Mouse (Mus musculus) macrophage (primary cell): ENCODE measurements around the gene Fam3a. TPM values are rescaled to one million over a fixed set of nuclear protein-coding genes. Genes with fewer than 3 reads are reported as not detected.
A peak's percentile ranks its signal among the peaks of the same experiment; 100 is the strongest.
"Not testable (repeated sequence)": the region's sequence is repeated elsewhere in the genome, so short reads cannot be mapped to it uniquely, and the experiment has no call there.

Experiments
- H3K27ac ChIP-seq: fragments of 350-480 bp; formaldehyde crosslinking; 2 replicates; pipeline ENCODE4 v1.9.0; 2021
- H3K36me3 ChIP-seq: fragments of 350-480 bp; formaldehyde crosslinking; 2 replicates; pipeline ENCODE4 v1.9.0; 2021; ENCODE audit errors: inconsistent target
- H3K4me3 ChIP-seq: fragments of 350-480 bp; formaldehyde crosslinking; 2 replicates; pipeline ENCODE4 v1.9.0; 2021; ENCODE audit errors: inconsistent target
- H3K79me2 ChIP-seq: fragments of 350-480 bp; formaldehyde crosslinking; 2 replicates; pipeline ENCODE4 v1.9.0; 2021; ENCODE audit errors: inconsistent target
- WGBS: methylation state at CpG from one replicate; pipeline ENCODE4 v1.1.7; 2026; ENCODE audit warnings: inconsistent platforms; ENCODE audit not compliant: missing documents; 5-methylcytosine and 5-hydroxymethylcytosine counted together
- polyA plus RNA-seq: library from polyadenylated mRNA; stranded (reverse); fragments of 250-400 nt; gene quantifications from 3 replicates; pipeline ENCODE4 v1.2.4, GENCODE M21; 2018; ENCODE audit warnings: inconsistent platforms

Gene Fam3a
- polyA plus RNA-seq, 1 experiment from 2014 or later: 37.8 TPM

- Histone ChIP-seq H3K4me3 (peak overlapping the region; percentile 63), H3K27ac (peak overlapping the region; percentile 48), H3K79me2 (peaks cover 15% of the 10 kb centered on the region; the same call in 1 of the 2 replicates), H3K36me3 (no peaks in the 10 kb centered on the region)
- WGBS: 30% methylated on average over 37 of the region's 49 CpGs
These were observed 24.7 kb downstream of the Fam3a start for GRCm38 (mm10) chrX:74368209-74368909.

- WGBS: 49% methylated on average over 8 of the region's 10 CpGs
- H3K79me2 ChIP-seq: peaks cover 15% of the 10 kb centered on the region; the same call in 1 of the 2 replicates
These were observed 25.6 kb downstream of the Fam3a start for GRCm38 (mm10) chrX:74367512-74367911.

GRCm38 (mm10) chrX:74359171-74359570, 33.9 kb downstream of the Fam3a start:
- WGBS: 71% methylated on average over 11 of the region's 11 CpGs
- H3K4me3 ChIP-seq: no peak overlapping the region
- H3K27ac ChIP-seq: no peak overlapping the region
- H3K36me3 ChIP-seq: no peaks in the 10 kb centered on the region
- no peaks in the 10 kb centered on the region for H3K79me2 ChIP-seq

More at GRCm38 (mm10) chrX:74367512-74367911, 25.6 kb downstream of the Fam3a start:
- Histone ChIP-seq H3K36me3 (no peaks in the 10 kb centered on the region), H3K4me3 (peak overlapping the region; percentile 63), H3K27ac (peak overlapping the region; percentile 48)

GRCm38 (mm10) chrX:74357069-74357468, 36.0 kb downstream of the Fam3a start:
- not testable (repeated sequence) for H3K4me3 ChIP-seq, H3K79me2 ChIP-seq, H3K27ac ChIP-seq, H3K36me3 ChIP-seq
- WGBS: 86% methylated on average over 1 of the region's 3 CpGs

- Histone ChIP-seq H3K79me2 (no peaks in the 10 kb centered on the region), H3K36me3 (no peaks in the 10 kb centered on the region), H3K4me3 (peak within 1 kb of the TSS; percentile 54), H3K27ac (peak within 1 kb of the TSS; percentile 33)
- WGBS: 33% methylated on average over 9 of the region's 22 CpGs
These were observed 39.7 kb downstream of the Fam3a start, which contains the start of gene Lage3 for GRCm38 (mm10) chrX:74353467-74353770. Lage3 (minus strand) TSS chrX:74353618.

- Histone ChIP-seq H3K27ac (peak overlapping the region; percentile 33), H3K4me3 (peak overlapping the region; percentile 54), H3K79me2 (no peaks in the 10 kb centered on the region), H3K36me3 (no peaks in the 10 kb centered on the region)
- 20% methylated on average over 11 of the region's 13 CpGs for WGBS
These were observed 40.2 kb downstream of the Fam3a start for GRCm38 (mm10) chrX:74352645-74353466.

Other genes with a start within 250 kb of the Fam3a start
- gene Tex28, start 225.4 kb downstream of the Fam3a start, polyA plus RNA-seq: not detected in 3 replicates
- not detected in 3 replicates for gene Tktl1, start 216.0 kb downstream of the Fam3a start, polyA plus RNA-seq
- 167 to 435 TPM (median 388 TPM) in 3 replicates for gene Flna, start 143.5 kb downstream of the Fam3a start, polyA plus RNA-seq
- 35.7 to 94.2 TPM (median 47.2 TPM) in 3 replicates for gene Emd, start 138.6 kb downstream of the Fam3a start, polyA plus RNA-seq
- 1,104 to 3,117 TPM (median 2,186 TPM) in 3 replicates for gene Rpl10, start 122.5 kb downstream of the Fam3a start, polyA plus RNA-seq
- 20.9 to 53.4 TPM (median 35.7 TPM) in 3 replicates for gene Taz, start 111.4 kb downstream of the Fam3a start, polyA plus RNA-seq
- gene Dnase1l1, start 110.9 kb downstream of the Fam3a start, polyA plus RNA-seq: 142 to 185 TPM (median 160 TPM) in 3 replicates
- gene Atp6ap1, start 96.2 kb downstream of the Fam3a start, polyA plus RNA-seq: 423 to 572 TPM (median 484 TPM) in 3 replicates
- 40.7 to 86.1 TPM (median 74.6 TPM) in 3 replicates for gene Gdi1, start 88.3 kb downstream of the Fam3a start, polyA plus RNA-seq
- 106 to 278 TPM (median 113 TPM) in 3 replicates for gene Fam50a, start 80.2 kb downstream of the Fam3a start, polyA plus RNA-seq
- gene Plxna3, start 64.2 kb downstream of the Fam3a start, polyA plus RNA-seq: 1.9 to 2.8 TPM (median 2.2 TPM) in 3 replicates
- 25.6 to 62.6 TPM (median 35.9 TPM) in 3 replicates for gene Lage3, start 39.7 kb downstream of the Fam3a start, polyA plus RNA-seq
- gene Ubl4a, start 20.1 kb downstream of the Fam3a start, polyA plus RNA-seq: 17.1 to 29.5 TPM (median 25.0 TPM) in 3 replicates
- 25.6 to 29.5 TPM (median 27.5 TPM) in 3 replicates for gene Slc10a3, start 19.9 kb downstream of the Fam3a start, polyA plus RNA-seq
- gene Ikbkg, start within 50 bp of the Fam3a start, polyA plus RNA-seq: 21.1 to 27.6 TPM (median 22.4 TPM) in 3 replicates
- gene G6pdx, start 35.9 kb upstream of the Fam3a start, polyA plus RNA-seq: 140 to 235 TPM (median 171 TPM) in 3 replicates
- not detected in 3 replicates for gene Gm6880, start 88.1 kb upstream of the Fam3a start, polyA plus RNA-seq
- not detected in 3 replicates for gene Olfr1326-ps1, start 181.6 kb upstream of the Fam3a start, polyA plus RNA-seq
- gene Olfr1325, start 199.4 kb upstream of the Fam3a start, polyA plus RNA-seq: not detected in 3 replicates